Mouse (Mus musculus) ES-E14 (cell line): ENCODE measurements around the gene Disp1. TPM values are rescaled to one million over a fixed set of nuclear protein-coding genes. Genes with fewer than 3 reads are reported as not detected.

ENCODE experiments used
- DNase-seq: peaks from one replicate; pipeline ENCODE4 v3.0.0-alpha.2; 2013; ENCODE audit warnings: low read depth, low spot score
- H3K27ac ChIP-seq: 2 replicates; pipeline ENCODE4 v1.5.1; 2012; ENCODE audit warnings: low read depth, mild to moderate bottlenecking, low read length, moderate library complexity, mixed read lengths; ENCODE audit not compliant: poor library complexity, insufficient read depth, severe bottlenecking
- H3K36me3 ChIP-seq: 2 replicates; pipeline ENCODE4 v1.6.1; 2012; ENCODE audit warnings: mild to moderate bottlenecking, low read length, moderate library complexity, mixed read lengths; ENCODE audit not compliant: control insufficient read depth, poor library complexity, insufficient read depth, severe bottlenecking
- H3K4me1 ChIP-seq, 2 experiments: fragments of 150-350 bp in 1 of 2; sonication (generic) in 1 of 2; 2 replicates each; pipeline ENCODE4 v1.6.1; 2012; ENCODE audit warnings: low read length in 2 of 2, mild to moderate bottlenecking in 1 of 2, mixed read lengths in 1 of 2; ENCODE audit not compliant: control insufficient read depth in 2 of 2, insufficient read depth in 2 of 2, poor library complexity in 1 of 2
- H3K4me3 ChIP-seq, 2 experiments: fragments of 150-350 bp in 1 of 2; sonication (generic) in 1 of 2; 2 replicates each; pipeline ENCODE4 v1.5.1; 2012; ENCODE audit warnings: low read length in 2 of 2, low read depth in 1 of 2, mild to moderate bottlenecking in 1 of 2, mixed read lengths in 1 of 2; ENCODE audit not compliant: insufficient read depth in 1 of 2, poor library complexity in 1 of 2, severe bottlenecking in 1 of 2
- H3K9ac ChIP-seq: 2 replicates; pipeline ENCODE4 v1.6.1; 2012; ENCODE audit warnings: low read depth, mild to moderate bottlenecking, low read length, mixed read lengths; ENCODE audit not compliant: poor library complexity, insufficient read depth, severe bottlenecking
- H3K9me3 ChIP-seq: fragments of 150-350 bp; sonication (generic); 2 replicates; pipeline ENCODE4 v1.6.1; 2012; ENCODE audit warnings: low read depth, mild to moderate bottlenecking, low read length; ENCODE audit not compliant: control insufficient read depth, insufficient read depth
- CHD2 ChIP-seq: IDR thresholded peaks from 2 replicates; pipeline ENCODE4 v1.6.1; 2014; ENCODE audit warnings: mild to moderate bottlenecking, low read depth, low read length, inconsistent platforms
- HCFC1 ChIP-seq: IDR thresholded peaks from 2 replicates; pipeline ENCODE4 v1.6.1; 2012; ENCODE audit warnings: low read length, inconsistent platforms, borderline replicate concordance; ENCODE audit not compliant: insufficient read depth
- MAFK ChIP-seq: IDR thresholded peaks from 2 replicates; pipeline ENCODE4 v1.6.1; 2014; ENCODE audit warnings: mild to moderate bottlenecking, low read depth, low read length, inconsistent platforms; ENCODE audit not compliant: insufficient read depth
- ZC3H11A ChIP-seq: IDR thresholded peaks from 2 replicates; pipeline ENCODE4 v1.6.1; 2012; ENCODE audit warnings: low read depth, mild to moderate bottlenecking, inconsistent platforms, low read length, borderline replicate concordance
- ZNF384 ChIP-seq: IDR thresholded peaks from 2 replicates; pipeline ENCODE4 v1.6.1; 2012; ENCODE audit warnings: low read depth, low read length, inconsistent platforms
- in situ Hi-C, 2 experiments: fragments of 600-800 bp; cut with MboI; formaldehyde crosslinking; loops; one replicate each; pipeline ENCODE4 v1.15.1; 2025; ENCODE audit warnings: low sequenced_read_pairs in 2 of 2, inconsistent platforms in 1 of 2; ENCODE audit not compliant: unreplicated experiment in 2 of 2
- total RNA-seq: library from RNA; depleted of rRNA; stranded (reverse); fragments of 300-350 nt; gene quantifications from 2 replicates; pipeline ENCODE4 v1.2.3, GENCODE M21; 2012

Gene Disp1
- total RNA-seq, 1 experiment: 13.5 TPM

GRCm38 (mm10) chr1:183116946-183117826, 104.1 kb downstream of the Disp1 start:
- no peak for DNase-seq
- Histone ChIP-seq H3K4me1 (no peaks in the 10 kb centered on the region), H3K4me3 (no peak overlapping the region), H3K9me3 (no peaks in the 10 kb centered on the region), H3K36me3 (no peaks in the 10 kb centered on the region), H3K9ac (no peak overlapping the region), H3K27ac (peak overlapping the region; percentile 1; the same call in 1 of the 2 replicates)
- TF ChIP-seq HCFC1 (no peak), ZNF384 (no peak), CHD2 (no peak), ZC3H11A (no peak), MAFK (no peak)
- in situ Hi-C loops: no loop called here

GRCm38 (mm10) chr1:183116441-183116840, 104.9 kb downstream of the Disp1 start:
- no peak overlapping the region for H3K4me3 ChIP-seq
- in situ Hi-C loops: no loop called here
- H3K9me3 ChIP-seq: no peaks in the 10 kb centered on the region
- DNase-seq: no peak
- no peak overlapping the region for H3K27ac ChIP-seq
- TF ChIP-seq MAFK: no peak
- TF ChIP-seq ZNF384: no peak
- TF ChIP-seq HCFC1: no peak
- no peak for TF ChIP-seq CHD2
- no peak for TF ChIP-seq ZC3H11A
- H3K36me3 ChIP-seq: no peaks in the 10 kb centered on the region
- no peak overlapping the region for H3K9ac ChIP-seq
- H3K4me1 ChIP-seq: no peaks in the 10 kb centered on the region

- in situ Hi-C loops: no loop called here
- TF ChIP-seq CHD2 (no peak), ZC3H11A (no peak), ZNF384 (no peak), MAFK (no peak), HCFC1 (no peak)
- Histone ChIP-seq H3K27ac (no peak overlapping the region), H3K4me1 (no peaks in the 10 kb centered on the region), H3K9me3 (no peaks in the 10 kb centered on the region), H3K36me3 (no peaks in the 10 kb centered on the region), H3K4me3 (no peak overlapping the region), H3K9ac (no peak overlapping the region)
- no peak for DNase-seq
These were observed 106.2 kb downstream of the Disp1 start for GRCm38 (mm10) chr1:183115076-183115475.

- H3K9ac ChIP-seq: no peak overlapping the region
- H3K4me1 ChIP-seq: no peaks in the 10 kb centered on the region
- no peaks in the 10 kb centered on the region for H3K36me3 ChIP-seq
- in situ Hi-C loops: no loop called here
- no peak for DNase-seq
- no peaks in the 10 kb centered on the region for H3K9me3 ChIP-seq
- no peak overlapping the region for H3K4me3 ChIP-seq
- no peak for TF ChIP-seq CHD2
- no peak for TF ChIP-seq HCFC1
- TF ChIP-seq ZNF384: no peak
- no peak for TF ChIP-seq ZC3H11A
- TF ChIP-seq MAFK: no peak
- no peak overlapping the region for H3K27ac ChIP-seq
These were observed 106.8 kb downstream of the Disp1 start for GRCm38 (mm10) chr1:183114554-183114953.
